Mouse (Mus musculus) spleen, adult 2 months (tissue): ENCODE measurements around the gene Smoc1. TPM values are rescaled to one million over a fixed set of nuclear protein-coding genes. Genes with fewer than 3 reads are reported as not detected.

Source experiments
- DNase-seq, 2 experiments: peaks; one replicate each; pipeline versions ENCODE4 v3.0.0 to v3.0.0-alpha.2; 2012 to 2021; ENCODE audit warnings: low spot score in 2 of 2, low read depth in 1 of 2
- H3K27ac ChIP-seq: fragments of 200-500 bp; 2 replicates; pipeline ENCODE4 v1.5.1; 2012; ENCODE audit warnings: low read length, inconsistent platforms; ENCODE audit not compliant: insufficient read depth
- H3K27me3 ChIP-seq: fragments of 200-500 bp; 2 replicates; pipeline ENCODE4 v1.6.1; 2012; ENCODE audit warnings: mild to moderate bottlenecking, moderate library complexity, low read length, inconsistent platforms; ENCODE audit not compliant: control insufficient read depth, insufficient read depth
- H3K36me3 ChIP-seq: fragments of 200-500 bp; 2 replicates; pipeline ENCODE4 v1.6.1; 2012; ENCODE audit warnings: mild to moderate bottlenecking, low read length, inconsistent platforms; ENCODE audit not compliant: control insufficient read depth, insufficient read depth
- H3K4me1 ChIP-seq: fragments of 200-500 bp; 2 replicates; pipeline ENCODE4 v1.6.1; 2011; ENCODE audit warnings: inconsistent platforms; ENCODE audit not compliant: control insufficient read depth, insufficient read depth, insufficient read length
- H3K4me3 ChIP-seq: fragments of 200-500 bp; 2 replicates; pipeline ENCODE4 v1.5.1; 2011; ENCODE audit warnings: mild to moderate bottlenecking, inconsistent platforms; ENCODE audit not compliant: insufficient read depth, insufficient read length; ENCODE audit errors: extremely low read depth
- CTCF ChIP-seq: fragments of 200-500 bp; IDR thresholded peaks from 2 replicates; pipeline ENCODE4 v1.5.1; 2011; ENCODE audit warnings: mild to moderate bottlenecking, inconsistent platforms; ENCODE audit not compliant: insufficient read depth, insufficient read length, insufficient replicate concordance; ENCODE audit errors: extremely low read depth
- POLR2A ChIP-seq: fragments of 200-500 bp; IDR thresholded peaks from 2 replicates; pipeline ENCODE4 v1.6.1; 2011; ENCODE audit warnings: low read depth, low read length, inconsistent platforms
- WGBS: fragments of 180-500 bp; shearing (Covaris S2); methylation state at CpG from one replicate; pipeline ENCODE4 v1.1.7; 2018; 5-methylcytosine and 5-hydroxymethylcytosine counted together
- polyA plus RNA-seq: library from polyadenylated mRNA; depleted of rRNA; stranded (reverse); fragments of >200 nt; gene quantifications from 2 replicates; pipeline ENCODE4 v1.2.3, GENCODE M21; 2012

Gene Smoc1
- polyA plus RNA-seq, 1 experiment: 0.51 TPM

- TF ChIP-seq CTCF (no peak), POLR2A (no peak)
- no peaks in the 10 kb centered on the region for H3K27me3 ChIP-seq
- H3K4me3 ChIP-seq: no peak overlapping the region
- H3K27ac ChIP-seq: no peak overlapping the region
- DNase-seq: no peak
- 92% methylated on average over 11 of the region's 11 CpGs for WGBS
- H3K36me3 ChIP-seq: no peaks in the 10 kb centered on the region
- no peaks in the 10 kb centered on the region for H3K4me1 ChIP-seq
Measured at GRCm38 (mm10) chr12:81055000-81055705, 28.5 kb downstream of the Smoc1 start.

GRCm38 (mm10) chr12:81055811-81056210 lies 29.2 kb downstream of the Smoc1 start:
- no peak for DNase-seq
- no peaks in the 10 kb centered on the region for H3K27me3 ChIP-seq
- no peak for TF ChIP-seq CTCF
- TF ChIP-seq POLR2A: no peak
- no peak overlapping the region for H3K27ac ChIP-seq
- no peak overlapping the region for H3K4me3 ChIP-seq
- no peaks in the 10 kb centered on the region for H3K36me3 ChIP-seq
- H3K4me1 ChIP-seq: no peaks in the 10 kb centered on the region
- 85% methylated on average over 2 of the region's 2 CpGs for WGBS

- TF ChIP-seq POLR2A (no peak), CTCF (no peak)
- no peaks in the 10 kb centered on the region for H3K27me3 ChIP-seq
- H3K4me3 ChIP-seq: no peak overlapping the region
- WGBS: 76% methylated on average over 4 of the region's 4 CpGs
- H3K4me1 ChIP-seq: no peaks in the 10 kb centered on the region
- no peaks in the 10 kb centered on the region for H3K36me3 ChIP-seq
- no peak for DNase-seq
- H3K27ac ChIP-seq: no peak overlapping the region
Measured at GRCm38 (mm10) chr12:81057619-81058018, 31.0 kb downstream of the Smoc1 start.

- no peak for TF ChIP-seq CTCF
- no peak for TF ChIP-seq POLR2A
- 86% methylated on average over 3 of the region's 3 CpGs for WGBS
- H3K27me3 ChIP-seq: no peaks in the 10 kb centered on the region
Measured at GRCm38 (mm10) chr12:81058561-81058960, 32.0 kb downstream of the Smoc1 start.

GRCm38 (mm10) chr12:81061831-81062361 lies 35.3 kb downstream of the Smoc1 start:
- TF ChIP-seq CTCF (no peak), POLR2A (no peak)
- no peak overlapping the region for H3K27ac ChIP-seq
- H3K4me3 ChIP-seq: no peak overlapping the region
- no peak for DNase-seq
- no peaks in the 10 kb centered on the region for H3K27me3 ChIP-seq
- H3K4me1 ChIP-seq: no peaks in the 10 kb centered on the region
- WGBS: 90% methylated on average over 6 of the region's 6 CpGs
- H3K36me3 ChIP-seq: no peaks in the 10 kb centered on the region

More at GRCm38 (mm10) chr12:81058561-81058960, 32.0 kb downstream of the Smoc1 start:
- H3K4me3 ChIP-seq: no peak overlapping the region
- H3K27ac ChIP-seq: no peak overlapping the region
- no peaks in the 10 kb centered on the region for H3K4me1 ChIP-seq
- DNase-seq: no peak
- no peaks in the 10 kb centered on the region for H3K36me3 ChIP-seq

- DNase-seq: no peak
- no peaks in the 10 kb centered on the region for H3K36me3 ChIP-seq
- no peaks in the 10 kb centered on the region for H3K27me3 ChIP-seq
- WGBS: 74% methylated on average over 6 of the region's 6 CpGs
- H3K4me1 ChIP-seq: no peaks in the 10 kb centered on the region
- no peak overlapping the region for H3K4me3 ChIP-seq
- TF ChIP-seq CTCF: no peak
- TF ChIP-seq POLR2A: no peak
- H3K27ac ChIP-seq: no peak overlapping the region
Measured at GRCm38 (mm10) chr12:81063336-81063955, 36.8 kb downstream of the Smoc1 start.

- Histone ChIP-seq H3K27ac (no peak overlapping the region), H3K4me1 (no peaks in the 10 kb centered on the region)
Measured at GRCm38 (mm10) chr12:81074139-81074538, 47.5 kb downstream of the Smoc1 start.

More at GRCm38 (mm10) chr12:81074139-81074538, 47.5 kb downstream of the Smoc1 start:
- Histone ChIP-seq H3K36me3 (no peaks in the 10 kb centered on the region), H3K4me3 (no peak overlapping the region), H3K27me3 (no peaks in the 10 kb centered on the region)
- no peak for DNase-seq
- TF ChIP-seq CTCF (no peak), POLR2A (no peak)
- 96% methylated on average over 2 of the region's 2 CpGs for WGBS
